Mouse (Mus musculus) ES-E14 (cell line): ENCODE measurements around the gene Dnajc22.

Experiments
- CHD2 ChIP-seq: IDR thresholded peaks from 2 replicates; pipeline ENCODE4 v1.6.1; 2014; ENCODE audit warnings: mild to moderate bottlenecking, low read depth, low read length, inconsistent platforms
- HCFC1 ChIP-seq: IDR thresholded peaks from 2 replicates; pipeline ENCODE4 v1.6.1; 2012; ENCODE audit warnings: low read length, inconsistent platforms, borderline replicate concordance; ENCODE audit not compliant: insufficient read depth
- MAFK ChIP-seq: IDR thresholded peaks from 2 replicates; pipeline ENCODE4 v1.6.1; 2014; ENCODE audit warnings: mild to moderate bottlenecking, low read depth, low read length, inconsistent platforms; ENCODE audit not compliant: insufficient read depth
- ZC3H11A ChIP-seq: IDR thresholded peaks from 2 replicates; pipeline ENCODE4 v1.6.1; 2012; ENCODE audit warnings: low read depth, mild to moderate bottlenecking, inconsistent platforms, low read length, borderline replicate concordance
- ZNF384 ChIP-seq: IDR thresholded peaks from 2 replicates; pipeline ENCODE4 v1.6.1; 2012; ENCODE audit warnings: low read depth, low read length, inconsistent platforms

- no peak for TF ChIP-seq HCFC1
- TF ChIP-seq ZNF384 = no peak
- no peak for TF ChIP-seq ZC3H11A
- TF ChIP-seq CHD2 = no peak
- TF ChIP-seq MAFK = no peak
Observed at GRCm38 (mm10) chr15:99099984-99100383, 7.0 kb downstream of the Dnajc22 start.
